Mouse (Mus musculus): Measurements from ENCODE around the gene 1700025C18Rik.

The 1700025C18Rik gene

DNA sequence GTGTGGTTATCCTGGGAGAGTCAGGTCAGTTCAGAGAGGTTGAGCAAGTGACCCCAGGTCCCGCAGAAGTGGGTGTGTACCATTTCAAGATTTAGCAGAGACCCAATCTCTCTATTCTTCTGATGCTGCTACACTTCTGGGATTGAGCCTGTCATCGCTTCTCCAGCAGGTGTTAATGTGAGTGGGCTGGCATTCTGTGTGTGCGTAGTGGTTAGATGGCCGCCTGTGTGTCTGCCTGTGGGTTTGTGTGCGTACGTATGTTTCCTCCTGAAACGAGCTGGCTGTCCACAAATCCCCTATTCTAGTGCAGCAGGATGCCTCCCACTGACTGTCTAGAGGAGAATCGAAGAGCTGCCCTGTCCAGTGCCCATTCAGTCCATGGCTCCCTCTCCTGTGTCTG, 12.5 kb downstream of the 1700025C18Rik start:
- CTCF ChIA-PET = interaction anchor here (0.6 kb wide), 1 partner anchor 313 kb away, joined by 3 read pairs; no protein-coding TSS in a partner anchor

DNA sequence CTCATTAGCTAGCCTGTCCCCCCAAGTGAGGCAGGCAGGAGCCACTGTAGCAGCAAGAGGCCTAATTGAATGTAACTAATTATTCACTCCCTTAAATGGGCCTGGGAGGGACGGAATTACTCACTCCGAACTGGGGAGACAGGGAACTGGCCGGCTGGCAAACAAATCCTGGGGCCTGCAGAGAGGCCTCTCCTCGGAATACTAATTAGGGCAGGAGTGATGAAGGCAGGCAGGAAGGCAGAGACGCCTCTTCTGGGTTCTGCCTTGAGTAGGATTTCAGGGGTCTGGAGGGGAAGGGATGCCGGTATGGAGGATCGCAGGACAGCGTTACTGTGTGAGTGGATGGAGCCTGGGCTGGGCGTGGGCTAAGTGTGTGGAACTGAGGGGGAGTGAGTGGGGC, 13.5 kb downstream of the 1700025C18Rik start:
- CTCF ChIA-PET = no interaction called here

DNA sequence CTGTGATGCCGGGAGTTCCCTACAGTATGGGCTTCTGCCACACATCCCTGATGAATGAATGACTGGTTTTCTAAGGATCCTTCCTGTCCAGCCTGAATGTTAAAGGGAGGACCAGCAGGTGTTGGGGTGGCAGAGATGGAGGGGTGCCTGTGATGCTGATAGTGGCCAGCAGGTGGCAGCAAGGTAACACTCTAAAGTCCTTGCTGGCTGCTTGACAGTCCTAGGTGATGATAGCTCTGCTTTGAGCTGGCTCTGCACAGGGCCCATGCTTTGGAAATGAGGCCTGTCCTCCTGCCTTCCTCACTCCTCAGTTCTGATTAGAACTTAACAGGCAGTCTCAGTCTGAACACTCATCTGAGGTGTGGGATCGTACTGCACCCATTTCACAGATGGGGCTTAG, 15.6 kb downstream of the 1700025C18Rik start:
- CTCF ChIA-PET = interaction anchor here (0.8 to 1.2 kb wide), 3 partner anchors 38 to 262 kb away, joined by 3 to 6 read pairs (median 5); no protein-coding TSS in a partner anchor

DNA sequence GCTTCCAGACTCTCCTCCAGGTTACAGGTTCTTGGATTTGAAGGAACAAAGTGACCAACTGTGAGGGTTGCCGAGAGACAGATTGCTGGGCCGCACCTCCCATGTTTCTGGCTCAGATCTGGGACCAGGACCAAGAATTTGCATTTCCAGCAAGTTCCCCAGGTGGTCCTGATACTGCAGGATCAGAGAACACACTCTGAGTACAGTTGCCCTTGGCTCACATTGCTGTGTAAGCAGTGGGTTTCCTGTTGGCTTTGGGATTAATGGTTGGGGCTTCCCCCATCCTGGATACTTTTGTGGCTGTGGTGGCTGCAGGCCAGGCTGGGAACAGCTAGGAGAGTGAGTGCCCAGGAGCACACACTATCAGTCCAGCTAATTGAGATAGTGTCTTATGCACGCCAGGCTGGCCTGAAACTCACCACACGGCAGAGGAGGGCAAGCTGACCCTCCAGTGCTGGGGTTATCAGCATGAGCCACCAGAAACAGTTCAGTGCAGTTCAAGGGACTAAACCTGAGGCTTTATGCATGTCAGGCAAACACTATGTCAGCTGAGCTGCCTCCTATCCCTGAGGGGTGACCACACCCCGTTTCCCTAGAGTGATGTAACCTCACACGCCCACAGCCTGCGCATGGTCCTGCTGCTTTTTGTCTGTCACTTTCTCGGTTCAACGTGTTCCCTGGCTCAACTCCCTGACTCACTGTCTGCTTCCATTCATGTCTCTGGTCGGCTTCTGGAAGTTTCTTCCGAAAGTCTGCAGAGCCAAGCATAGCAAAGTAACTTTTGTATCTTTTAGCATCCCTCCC, 16.3 kb downstream of the 1700025C18Rik start:
- CTCF ChIA-PET = interaction anchor here (0.6 to 1.2 kb wide), 4 partner anchors 39 to 194 kb away, joined by 3 to 6 read pairs (median 4); no protein-coding TSS in a partner anchor

DNA sequence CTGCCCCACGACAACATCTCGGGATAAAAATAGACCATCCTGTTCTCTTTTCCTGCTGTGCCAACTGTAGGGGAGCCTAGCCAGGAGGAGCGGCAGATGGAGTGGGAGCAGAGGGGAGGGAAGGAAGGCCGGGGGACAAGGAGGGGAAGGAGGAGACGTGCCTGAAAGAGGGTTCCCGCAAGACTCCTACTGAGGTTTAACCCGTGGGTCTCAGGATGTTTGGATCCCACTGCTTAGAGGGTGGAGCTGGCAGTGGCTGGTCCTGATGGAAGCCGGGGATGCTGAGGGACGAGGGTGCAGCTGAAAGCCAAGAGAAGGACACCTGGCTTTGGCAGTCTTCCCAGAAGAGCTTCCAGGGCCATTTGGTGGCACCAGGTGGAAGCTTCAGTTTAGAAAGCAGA, 17.2 kb downstream of the 1700025C18Rik start:
- CTCF ChIA-PET = interaction anchor here (0.7 kb wide), 1 partner anchor 288 kb away, joined by 4 read pairs; no protein-coding TSS in a partner anchor

DNA sequence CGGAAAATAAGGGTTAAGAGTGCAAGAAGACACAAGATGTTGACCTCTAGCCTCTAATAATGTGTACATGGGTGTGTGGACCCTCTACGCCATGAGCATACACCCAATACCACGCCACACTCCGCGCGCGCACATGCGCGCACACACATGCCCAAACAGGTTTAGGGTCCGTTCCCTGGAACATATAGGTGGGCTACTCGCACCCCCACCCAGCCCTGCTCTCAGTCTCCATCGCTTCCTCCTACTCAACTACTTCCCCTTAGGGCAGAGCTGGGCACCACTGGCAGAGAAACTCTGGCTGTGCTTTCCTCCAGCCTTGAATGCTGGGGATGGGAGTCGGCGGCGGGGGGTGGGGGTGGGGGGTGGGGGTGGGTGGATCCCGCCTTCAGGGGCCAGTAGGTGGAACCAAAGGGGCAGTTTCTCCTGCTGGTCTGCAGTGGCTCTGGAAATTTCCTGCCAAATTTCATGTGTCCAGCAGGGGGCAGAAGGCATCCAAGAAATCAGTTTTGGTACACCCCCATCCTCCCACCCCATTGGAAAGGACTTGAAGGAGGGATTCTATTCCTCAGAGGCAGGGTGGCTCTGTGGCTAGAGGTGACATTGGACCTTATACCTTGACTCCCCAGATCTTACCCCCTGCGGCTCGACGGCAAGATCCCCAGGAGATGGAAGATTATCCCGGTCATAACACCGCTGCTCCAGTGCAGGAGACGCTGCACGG, 20.3 kb downstream of the 1700025C18Rik start:
- CTCF ChIA-PET = interaction anchor here (0.6 to 1.1 kb wide), 2 partner anchors 42 to 137 kb away, joined by 3 read pairs; no protein-coding TSS in a partner anchor

DNA sequence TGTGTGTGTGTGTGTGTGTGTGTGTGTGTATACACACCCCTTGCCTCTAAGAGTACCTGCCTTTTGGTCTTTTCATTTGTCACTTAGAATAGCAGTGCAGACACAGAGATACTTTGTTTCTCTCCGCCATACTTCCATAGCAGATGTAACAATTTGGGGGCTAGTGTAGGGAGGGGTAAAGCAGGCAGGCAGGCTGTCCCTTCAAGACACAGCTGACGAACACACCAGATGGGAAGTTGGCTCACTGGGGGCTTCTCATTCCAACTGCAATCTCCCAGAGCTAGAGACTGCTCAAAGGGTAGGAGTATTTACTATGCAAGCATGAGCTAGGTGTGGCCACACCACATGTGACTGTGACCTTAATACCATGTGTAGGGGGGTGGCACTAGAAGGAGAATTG, 21.7 kb downstream of the 1700025C18Rik start:
- CTCF ChIA-PET = interaction anchor here (1.1 kb wide), 1 partner anchor 43 kb away, joined by 3 read pairs; no protein-coding TSS in a partner anchor

DNA sequence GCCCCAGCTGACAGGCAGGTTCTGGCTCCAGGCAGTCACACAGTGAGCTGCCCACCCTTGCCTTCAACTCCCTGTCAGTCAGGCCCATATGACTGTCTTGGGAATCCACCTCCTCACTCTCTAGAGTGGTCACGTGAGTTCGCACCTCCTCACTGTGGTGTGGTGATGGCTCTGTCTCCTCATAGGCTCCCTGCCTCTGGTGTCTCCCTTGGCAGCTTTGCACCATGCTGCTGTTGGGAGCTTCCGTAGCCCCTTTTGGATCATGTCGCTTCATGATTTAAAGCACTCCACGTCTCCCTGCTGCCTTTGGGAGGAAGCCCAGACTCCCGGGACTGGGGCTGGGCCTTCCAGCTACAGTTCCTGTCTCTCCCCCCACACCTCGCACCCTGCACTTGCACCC, 26.1 kb downstream of the 1700025C18Rik start:
- CTCF ChIA-PET = no interaction called here

DNA sequence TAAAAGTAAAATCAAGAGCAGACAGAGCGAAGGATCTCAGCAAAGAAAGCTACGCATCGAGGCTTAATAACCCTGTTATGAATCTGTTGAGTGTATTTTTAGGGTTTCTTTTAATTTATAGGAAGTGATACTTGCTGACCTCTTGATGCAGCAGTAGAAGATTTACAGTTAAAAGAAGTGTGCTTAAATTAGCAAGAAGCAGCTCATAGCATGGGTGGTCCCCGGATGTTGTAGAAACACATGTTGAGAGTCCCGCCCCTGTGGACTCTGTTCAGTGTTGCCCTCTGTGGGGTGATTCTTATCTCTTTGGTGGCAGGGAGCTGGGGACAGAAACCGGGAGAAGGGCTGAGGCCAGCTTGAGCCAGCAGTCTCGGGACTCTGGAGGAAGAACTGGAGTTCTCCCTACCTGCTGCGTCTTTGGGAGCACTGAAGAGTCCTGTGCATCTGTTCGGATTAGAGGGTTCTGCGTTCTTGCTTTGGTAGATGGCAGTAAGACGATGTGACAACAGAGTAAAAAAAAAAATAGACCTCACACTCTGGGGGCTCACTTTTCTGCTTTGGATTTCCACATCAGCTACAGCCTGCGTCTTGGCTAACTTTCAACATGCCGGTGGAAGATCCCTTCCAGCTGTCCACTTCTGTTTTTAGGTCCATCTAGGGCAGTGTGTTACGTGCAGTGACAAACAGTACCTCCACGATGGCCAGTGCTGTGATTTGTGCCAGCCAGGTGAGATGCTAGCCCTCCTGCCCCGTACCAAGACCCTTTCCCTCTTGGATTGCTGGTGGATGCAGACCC, 28.7 kb downstream of the 1700025C18Rik start:
- CTCF ChIA-PET = interaction anchor here (0.7 kb wide), 1 partner anchor 27 kb away, joined by 6 read pairs; no protein-coding TSS in a partner anchor

DNA sequence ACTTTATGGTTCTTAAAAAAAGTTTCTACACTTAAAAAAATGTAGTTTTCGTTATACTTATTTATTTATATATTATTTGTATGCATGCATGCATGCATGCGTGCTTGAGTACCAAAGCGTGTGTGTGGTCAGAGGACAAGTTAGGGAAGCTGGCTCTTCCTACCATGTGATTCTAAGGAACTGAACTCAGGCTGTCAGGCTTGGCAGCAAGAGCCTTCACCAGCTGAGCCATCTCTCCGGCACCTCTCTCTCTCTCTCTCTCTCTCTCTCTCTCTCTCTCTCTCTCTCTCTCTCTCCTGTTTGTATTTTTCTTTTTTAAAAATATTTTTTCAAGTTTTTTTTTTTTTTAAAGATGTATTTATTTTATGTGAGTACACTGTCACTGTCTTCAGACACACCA, 30.6 kb downstream of the 1700025C18Rik start:
- CTCF ChIA-PET = interaction anchor here (0.6 kb wide), 1 partner anchor 370 kb away, joined by 3 read pairs; no protein-coding TSS in a partner anchor

DNA sequence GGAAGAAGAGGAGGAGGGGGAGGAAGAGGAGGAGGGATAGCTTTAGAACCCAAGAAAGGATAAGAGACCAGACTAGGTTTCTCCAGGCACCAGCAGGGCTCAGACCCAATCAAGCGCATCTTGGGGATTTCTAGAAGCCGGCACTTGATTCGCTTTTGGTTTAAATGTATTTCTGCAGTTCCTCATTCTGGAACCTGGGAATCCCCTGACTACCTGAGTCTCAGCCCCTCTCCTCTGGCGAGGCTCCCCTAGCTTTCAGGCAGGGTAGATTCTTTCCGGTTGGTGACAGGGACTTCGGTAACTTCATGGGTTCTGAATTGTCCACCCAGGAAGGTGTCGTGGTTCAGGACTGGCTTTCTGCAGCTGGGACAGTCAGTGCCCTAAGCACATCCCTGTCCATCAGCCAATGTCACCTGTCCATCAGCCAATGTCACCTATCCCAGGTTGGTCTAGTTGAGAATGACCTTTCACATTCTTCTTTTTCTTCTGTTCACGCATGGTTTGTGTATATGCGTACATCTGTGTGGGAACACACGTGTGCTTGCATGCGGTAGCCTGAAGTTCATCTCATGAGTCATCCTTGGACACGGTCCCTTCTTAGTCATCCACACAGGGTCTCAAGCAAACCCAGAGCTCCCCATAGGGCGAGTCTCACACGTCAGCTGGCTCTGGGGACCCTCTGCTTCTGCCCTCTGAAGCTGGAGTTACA, 34.0 kb downstream of the 1700025C18Rik start:
- CTCF ChIA-PET = no interaction called here

DNA sequence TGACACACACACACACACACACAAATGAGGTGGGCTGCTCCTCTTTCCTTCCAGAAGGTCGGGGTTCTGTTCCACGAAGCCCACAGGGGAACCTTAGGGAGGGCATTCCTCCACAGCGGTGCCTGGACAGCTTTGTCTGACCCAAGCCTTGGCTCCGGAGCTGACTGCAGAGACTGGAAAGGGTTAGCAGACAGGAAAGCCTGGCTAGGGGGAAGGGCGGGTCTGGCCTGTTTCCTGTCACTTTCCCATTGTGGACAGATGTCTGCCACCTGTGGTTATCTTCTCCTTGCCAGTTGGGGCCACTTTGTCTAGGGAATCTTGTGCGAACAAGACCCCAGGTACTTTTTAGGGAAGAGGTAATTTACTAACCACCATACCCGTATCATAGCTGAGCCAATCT, 34.6 kb downstream of the 1700025C18Rik start:
- CTCF ChIA-PET = no interaction called here

DNA sequence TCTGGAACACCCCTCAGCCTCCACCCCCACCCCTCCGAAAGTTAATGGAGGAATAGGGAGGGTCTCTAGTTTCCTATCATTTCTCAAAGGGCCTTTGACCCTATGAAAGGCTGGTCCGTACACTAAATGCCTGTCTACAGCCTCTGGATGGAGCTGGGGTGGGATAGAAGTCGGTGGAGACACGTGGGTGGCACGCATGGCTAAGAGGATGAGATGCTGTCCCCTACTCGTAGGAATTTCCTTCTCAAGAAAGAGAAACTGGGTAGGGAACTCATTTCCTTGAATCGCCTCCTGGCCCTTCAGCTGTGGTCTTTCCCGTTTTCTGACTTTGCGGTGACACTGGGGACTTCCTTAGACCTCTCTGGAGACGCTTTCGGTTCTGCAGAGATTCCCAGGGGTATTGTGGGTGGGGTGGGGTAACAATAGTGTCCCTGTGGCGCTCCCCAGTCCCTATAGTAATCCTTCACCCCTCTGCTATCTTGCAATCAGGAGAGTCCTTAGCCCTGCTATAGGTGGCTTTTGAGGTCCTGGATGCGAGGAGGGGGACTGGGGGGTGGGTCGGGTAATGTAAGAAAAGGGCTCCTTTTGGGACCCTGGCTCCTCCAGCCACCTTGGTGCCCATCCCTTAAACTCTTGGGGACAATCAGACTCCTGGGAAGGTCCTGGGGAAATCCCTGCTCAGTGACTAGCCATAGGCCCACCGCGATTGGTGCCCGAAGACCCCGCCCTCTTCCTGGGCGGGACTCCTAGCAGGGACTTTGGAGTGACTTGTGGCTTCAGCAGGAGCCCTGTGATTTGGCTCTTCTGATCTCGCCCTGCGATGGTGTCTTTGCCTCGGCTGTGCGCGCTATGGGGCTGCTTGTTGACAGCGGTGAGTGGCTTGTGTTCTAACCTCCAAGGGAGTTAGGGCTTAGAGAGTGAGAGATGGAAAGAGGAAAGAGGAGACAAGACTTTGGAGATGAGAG, 35.4 kb downstream of the 1700025C18Rik start, which contains the start of gene Cd40:
Cd40 (plus strand) TSS at position 740 of the 965 bp plus-strand sequence.
- CTCF ChIA-PET = no interaction called here

DNA sequence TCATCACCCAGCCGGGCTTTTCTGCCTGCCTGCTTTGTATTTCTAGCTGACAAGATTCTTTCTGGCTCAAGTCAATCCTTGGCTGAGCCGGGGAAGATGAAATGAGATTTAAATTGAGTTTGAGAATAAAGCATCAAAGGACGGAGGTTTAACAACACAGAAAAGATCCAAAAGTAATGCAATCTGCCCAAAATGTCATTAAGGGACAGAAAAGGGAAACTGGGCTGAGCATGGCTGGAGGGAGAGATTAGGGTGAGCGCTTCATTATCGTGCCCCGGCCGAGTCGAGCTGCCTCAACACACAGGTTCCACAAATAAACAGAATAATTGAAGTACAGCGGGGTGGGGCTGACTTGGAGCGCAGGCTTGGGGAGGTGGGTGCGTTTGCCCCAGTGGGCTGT, 39.0 kb downstream of the 1700025C18Rik start:
- CTCF ChIA-PET = interaction anchor here (0.7 kb wide), 1 partner anchor 18 kb away, joined by 9 read pairs; no protein-coding TSS in a partner anchor

DNA sequence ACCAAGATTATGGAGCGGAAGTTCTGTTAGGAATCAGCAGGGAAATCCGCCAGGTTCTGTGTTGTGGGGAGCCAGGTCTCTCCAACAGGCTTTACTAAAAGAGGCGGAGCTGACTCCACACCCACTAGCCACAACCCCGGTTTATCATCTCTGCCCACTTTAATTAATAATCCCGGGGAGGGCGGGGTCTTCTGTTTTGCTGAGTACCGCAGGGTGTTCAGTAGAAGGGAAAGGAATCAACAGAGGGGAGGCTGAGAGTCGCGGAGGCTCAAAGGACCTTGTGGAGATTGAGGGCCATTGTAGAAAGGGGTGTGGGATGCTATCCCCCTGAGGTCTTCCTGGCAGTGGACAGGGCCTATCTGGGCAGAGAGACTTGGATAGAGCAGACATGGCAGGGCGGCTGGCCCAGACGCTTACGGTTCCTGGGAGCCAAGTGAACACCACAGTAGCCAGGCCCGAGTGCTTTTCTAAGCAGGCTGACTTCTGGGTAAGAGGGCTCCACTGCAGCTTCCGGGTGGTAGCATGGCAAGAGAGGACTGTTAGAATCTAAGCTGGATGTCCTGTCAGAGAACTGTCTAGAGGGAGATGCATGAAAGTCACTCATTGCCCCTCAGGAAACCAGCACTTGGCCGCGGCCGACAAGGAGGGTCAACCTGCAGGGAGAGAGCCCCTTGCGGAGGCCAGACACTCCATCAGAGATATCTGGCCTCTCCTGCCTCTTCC, 39.6 kb downstream of the 1700025C18Rik start:
- CTCF ChIA-PET = no interaction called here

DNA sequence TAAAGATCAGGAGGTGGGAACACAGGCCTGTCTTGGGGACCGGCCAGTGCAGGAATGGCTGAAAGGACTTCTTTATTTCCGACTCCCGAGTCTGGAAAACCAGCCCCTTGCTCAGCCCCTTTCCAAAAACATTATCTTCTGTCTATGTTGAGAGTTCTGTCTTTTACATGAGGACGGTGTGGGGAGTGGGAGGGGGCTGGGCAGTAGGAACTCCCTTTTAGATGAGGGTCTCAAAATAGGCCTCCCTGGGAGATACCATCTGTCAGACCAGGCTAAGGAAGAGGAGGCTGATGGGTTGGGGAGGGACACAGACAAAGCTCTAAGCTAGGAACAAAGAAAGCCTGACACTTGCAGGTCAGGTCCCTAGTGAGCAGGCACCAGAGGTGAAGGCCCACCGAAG, 41.5 kb downstream of the 1700025C18Rik start:
- CTCF ChIA-PET = no interaction called here

DNA sequence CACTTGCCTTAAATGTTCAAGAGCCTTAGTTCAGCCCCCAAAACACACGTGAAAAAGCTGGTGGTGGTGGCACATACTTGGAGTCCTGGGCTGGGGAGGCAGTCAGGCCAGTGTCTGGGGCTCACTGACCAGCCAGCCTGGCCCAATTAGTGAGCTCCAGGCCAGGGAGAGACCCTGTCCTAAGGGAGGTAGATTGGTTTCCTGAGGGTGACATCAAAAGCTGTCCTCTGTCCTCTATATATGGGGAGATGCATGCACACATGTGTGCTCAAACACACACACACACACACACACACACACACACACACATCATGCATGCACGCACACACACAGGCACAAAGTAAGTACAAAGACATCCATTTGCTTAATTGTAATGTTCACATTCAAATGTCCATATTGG, 46.8 kb downstream of the 1700025C18Rik start:
- CTCF ChIA-PET = interaction anchor here (0.6 to 0.7 kb wide), 2 partner anchors 163 to 429 kb away, joined by 3 to 5 read pairs; partner anchors contain the start of gene Slc13a3

DNA sequence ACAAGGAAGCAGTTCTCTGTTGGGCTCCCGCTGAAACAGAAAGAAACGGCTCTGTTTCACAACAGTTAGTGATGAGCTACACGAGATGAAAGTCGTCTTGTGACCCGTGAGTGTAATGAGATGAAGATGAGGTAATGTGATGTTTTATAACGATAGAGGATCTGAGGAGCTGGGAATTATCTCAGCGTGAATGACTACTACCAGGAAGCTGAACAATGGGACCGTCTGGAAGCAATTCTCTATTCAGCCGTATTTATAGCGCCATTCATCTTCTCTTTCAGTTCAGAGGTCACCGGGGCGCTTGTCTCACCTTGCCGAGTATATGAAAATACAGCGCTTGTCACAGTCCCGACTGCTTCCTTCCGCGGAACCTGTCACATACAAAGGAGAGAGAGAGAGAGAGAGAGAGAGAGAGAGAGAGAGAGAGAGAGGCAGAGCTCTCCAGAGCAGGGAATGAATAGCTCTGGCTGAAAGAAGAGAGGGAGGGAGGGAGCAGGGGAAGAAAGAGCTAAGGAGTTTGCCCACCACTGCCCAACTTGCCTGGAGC, 47.4 kb downstream of the 1700025C18Rik start:
- CTCF ChIA-PET = interaction anchor here (0.6 to 0.7 kb wide), 2 partner anchors 162 to 430 kb away, joined by 3 to 5 read pairs; partner anchors contain the start of gene Slc13a3

DNA sequence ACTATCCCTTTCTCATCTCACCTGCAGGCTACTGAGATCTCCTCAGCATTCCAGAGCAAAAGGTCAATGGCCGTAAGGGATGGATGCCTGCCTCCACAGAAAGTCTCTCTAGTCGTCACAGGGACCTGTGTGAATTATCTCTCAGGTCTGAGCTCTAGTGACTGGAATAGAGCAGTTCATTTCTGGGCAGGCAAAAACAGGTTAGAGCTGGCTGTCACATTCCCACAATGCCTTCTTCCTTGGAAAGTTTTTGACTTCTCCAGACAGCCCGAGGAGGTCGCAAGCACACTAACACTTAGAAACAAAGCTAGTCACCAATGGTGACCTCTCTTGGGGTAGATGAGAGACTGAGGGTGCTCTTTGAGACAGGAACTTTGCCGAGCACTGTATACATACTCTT, 48.4 kb downstream of the 1700025C18Rik start:
- CTCF ChIA-PET = no interaction called here

All from spleen, embryonic (tissue).